In genomic region chr5:100909691-100910090, GRCm38 (mm10) we compare ENCODE assay signal across 23 mouse cellular contexts.
A peak's percentile ranks its signal among the peaks of the same experiment; 100 is the strongest.
DNase-seq lines count a peak whose midpoint lies in the region; ATAC-seq lines count a peak whose summit lies in the region.
"Had no signal": no experiment of that assay in that cellular context is flagged by ENCODE, and none has a peak within 500 bp of the region (broad histone marks: within the 10 kb centered on the region; RNA-seq: fewer than 3 reads in every experiment).

No protein-coding gene starts in this region.

- H3K9me3 ChIP-seq in heart, embryonic 11.5 days (replicated peaks; ENCODE audit: control insufficient read depth, low read length), result no peaks in the 10 kb centered on the region
- no peaks in the 10 kb centered on the region for H3K9me3 ChIP-seq in forebrain, embryonic 13.5 days (replicated peaks)
- H3K9me3 ChIP-seq: embryonic facial prominence, embryonic 15.5 days; forebrain, embryonic 12.5 days; limb, embryonic 12.5 days; neural tube, embryonic 12.5 days had no signal

- no peak for ATAC-seq in heart, embryonic 11.5 days (replicated peaks; ENCODE audit: insufficient number of reproducible peaks, low FRiP score, low TSS enrichment)
- ATAC-seq in forebrain, embryonic 13.5 days, result no peak
- ATAC-seq in CD4-positive, CD25-positive, alpha-beta regulatory T cell, adult 4 months, result no peak
- ATAC-seq: lung, postnatal 0 days; Patski had no signal

- peak; percentile 20 to 44 for DNase-seq in frontal cortex, adult 2 months (ENCODE audit: extremely low spot score in 1 of 2, low spot score in 1 of 2)
- no peak for DNase-seq in frontal cortex, postnatal 10 days (ENCODE audit: low spot score in 2 of 2)
- DNase-seq in heart, postnatal 25 days (ENCODE audit: low spot score), result peak; percentile 3
- DNase-seq in spleen, postnatal 10 days (ENCODE audit: low spot score in 2 of 2), result no peak
- DNase-seq: cerebellum, adult 9-10 months; gastrocnemius, postnatal 14 days; kidney, postnatal 14 days; layer of hippocampus, adult 9-11 months; spleen, adult 18-20 months; thymus, postnatal 25 days had no signal

- no peak overlapping the region for H3K4me3 ChIP-seq in brown adipose tissue, adult 24 weeks (ENCODE audit: insufficient read depth, low read depth, low read length)
- no peak overlapping the region for H3K4me3 ChIP-seq in heart, embryonic 11.5 days (ENCODE audit: low read depth, low read length)
- H3K4me3 ChIP-seq in forebrain, embryonic 13.5 days, result no peak overlapping the region
- H3K4me3 ChIP-seq: embryonic facial prominence, embryonic 15.5 days; forebrain, embryonic 12.5 days; limb, embryonic 12.5 days; megakaryocyte, embryonic 14.5 days; neural tube, embryonic 12.5 days had no signal

- no peak overlapping the region; the same call in 1 of the 2 replicates for H3K4me2 ChIP-seq in heart, embryonic 11.5 days
- no peak overlapping the region for H3K4me2 ChIP-seq in forebrain, embryonic 13.5 days
- H3K4me2 ChIP-seq: embryonic facial prominence, embryonic 15.5 days; forebrain, embryonic 12.5 days; hindbrain, embryonic 14.5 days; limb, embryonic 12.5 days; neural tube, embryonic 12.5 days had no signal

- 44% methylated on average over 11 of the region's 11 CpGs for WGBS in heart, embryonic 11.5 days (ENCODE audit: insufficient replicate concordance)
- WGBS in forebrain, embryonic 13.5 days, result 87% methylated on average over 11 of the region's 11 CpGs

- no peaks in the 10 kb centered on the region for H3K36me3 ChIP-seq in heart, embryonic 11.5 days (ENCODE audit: control insufficient read depth, insufficient read depth, low read length)
- no peaks in the 10 kb centered on the region for H3K36me3 ChIP-seq in forebrain, embryonic 13.5 days (ENCODE audit: poor library complexity, severe bottlenecking)
- H3K36me3 ChIP-seq: embryonic facial prominence, embryonic 15.5 days; forebrain, embryonic 12.5 days; limb, embryonic 12.5 days; neural tube, embryonic 12.5 days had no signal

- peak overlapping the region; percentile 89 for H3K27ac ChIP-seq in brown adipose tissue, adult 24 weeks (replicated peaks; ENCODE audit: low read depth, low read length)
- peak overlapping the region; percentile 1; the same call in 1 of the 2 replicates for H3K27ac ChIP-seq in heart, embryonic 11.5 days (ENCODE audit: low read depth, low read length)
- no peak overlapping the region for H3K27ac ChIP-seq in forebrain, embryonic 13.5 days
- H3K27ac ChIP-seq: embryonic facial prominence, embryonic 15.5 days; forebrain, embryonic 12.5 days; hindbrain, embryonic 14.5 days; limb, embryonic 12.5 days; liver, embryonic 14.5 days; neural tube, embryonic 12.5 days had no signal

- H3K27me3 ChIP-seq in heart, embryonic 11.5 days (ENCODE audit: control insufficient read depth, insufficient read depth, low read length), result no peaks in the 10 kb centered on the region
- H3K27me3 ChIP-seq in forebrain, embryonic 13.5 days, result no peaks in the 10 kb centered on the region
- H3K27me3 ChIP-seq: embryonic facial prominence, embryonic 15.5 days; forebrain, embryonic 12.5 days; limb, embryonic 12.5 days; neural tube, embryonic 12.5 days; Patski had no signal

- peaks cover 3% of the 10 kb centered on the region; the same call in 1 of the 2 replicates for H3K4me1 ChIP-seq in brown adipose tissue, adult 24 weeks (ENCODE audit: control insufficient read depth, insufficient read depth, insufficient read length, low read length)
- peaks cover 6% of the 10 kb centered on the region for H3K4me1 ChIP-seq in heart, embryonic 11.5 days (ENCODE audit: control insufficient read depth, insufficient read depth, low read length)
- H3K4me1 ChIP-seq in forebrain, embryonic 13.5 days, result no peaks in the 10 kb centered on the region
- H3K4me1 ChIP-seq: forebrain, embryonic 12.5 days; megakaryocyte, embryonic 14.5 days; neural tube, embryonic 12.5 days had no signal

- H3K9ac ChIP-seq in heart, embryonic 11.5 days (ENCODE audit: low read depth, low read length), result no peak overlapping the region
- H3K9ac ChIP-seq in forebrain, embryonic 13.5 days, result no peak overlapping the region
- H3K9ac ChIP-seq: embryonic facial prominence, embryonic 15.5 days; hindbrain, embryonic 14.5 days; limb, embryonic 12.5 days; liver, embryonic 14.5 days; neural tube, embryonic 12.5 days had no signal

- intact Hi-C loops in heart, postnatal 25 days (cut with DNase I), result loop anchor here (5.0 to 10.0 kb wide), 2 partner anchors 47 to 365 kb away; no protein-coding TSS in a partner anchor

Comparison
In these comparisons a context has a peak if more than half of its experiments do, and no peak if none do; other contexts are left out.
1. DNase-seq: peak in frontal cortex, adult 2 months (2 of 2) and heart, postnatal 25 days (single experiment); none in frontal cortex, postnatal 10 days (0 of 2) and spleen, postnatal 10 days (0 of 2).